Mouse (Mus musculus) c-Kit-negative CD71-positive TER-119-positive erythroid progenitor cells, embryonic 14.5 days (primary cell): ENCODE measurements around the gene Plg.

Source experiments
- DNase-seq: peaks from one replicate; pipeline ENCODE4 v3.0.0-alpha.2; 2013; ENCODE audit warnings: low read depth, low spot score

Gene Plg

GRCm38 (mm10) chr17:12377981-12378705 is at the start of gene Plg:
Plg (plus strand) TSS chr17:12378608.
- DNase-seq: no peak

GRCm38 (mm10) chr17:12335115-12335514 is 43.3 kb upstream of the Plg start:
- no peak for DNase-seq

GRCm38 (mm10) chr17:12336073-12336868 is 42.1 kb upstream of the Plg start:
- DNase-seq: no peak

- no peak for DNase-seq
These were observed 41.3 kb upstream of the Plg start for GRCm38 (mm10) chr17:12337156-12337555.

GRCm38 (mm10) chr17:12343702-12344376 is 34.6 kb upstream of the Plg start:
- no peak for DNase-seq

GRCm38 (mm10) chr17:12347462-12347861 is 30.9 kb upstream of the Plg start:
- no peak for DNase-seq

- DNase-seq: no peak
These were observed 26.8 kb upstream of the Plg start for GRCm38 (mm10) chr17:12351564-12351963.

GRCm38 (mm10) chr17:12352781-12353180 is 25.6 kb upstream of the Plg start:
- no peak for DNase-seq

GRCm38 (mm10) chr17:12359876-12360275 is 18.5 kb upstream of the Plg start:
- DNase-seq: no peak

- no peak for DNase-seq
These were observed 14.6 kb upstream of the Plg start for GRCm38 (mm10) chr17:12363601-12364425.

GRCm38 (mm10) chr17:12364426-12364735 is 14.0 kb upstream of the Plg start:
- DNase-seq: no peak

- DNase-seq: no peak
These were observed 11.0 kb upstream of the Plg start for GRCm38 (mm10) chr17:12367373-12367930.

- DNase-seq: no peak
These were observed 9.0 kb upstream of the Plg start for GRCm38 (mm10) chr17:12369393-12369792.

- DNase-seq: no peak
These were observed 8.1 kb upstream of the Plg start for GRCm38 (mm10) chr17:12370289-12370688.

GRCm38 (mm10) chr17:12371310-12371925 is 7.0 kb upstream of the Plg start:
- peak; percentile 25 for DNase-seq

GRCm38 (mm10) chr17:12372021-12372420 is 6.4 kb upstream of the Plg start:
- DNase-seq: peak; percentile 61

- DNase-seq: no peak
These were observed 4.7 kb upstream of the Plg start for GRCm38 (mm10) chr17:12373601-12374144.

- no peak for DNase-seq
These were observed 1.9 kb downstream of the Plg start for GRCm38 (mm10) chr17:12380287-12380686.

GRCm38 (mm10) chr17:12381579-12381978 is 3.2 kb downstream of the Plg start:
- DNase-seq: no peak

GRCm38 (mm10) chr17:12382531-12382930 is 4.1 kb downstream of the Plg start:
- no peak for DNase-seq
